Mouse (Mus musculus): ENCODE measurements around the gene Mcam.

DNA sequence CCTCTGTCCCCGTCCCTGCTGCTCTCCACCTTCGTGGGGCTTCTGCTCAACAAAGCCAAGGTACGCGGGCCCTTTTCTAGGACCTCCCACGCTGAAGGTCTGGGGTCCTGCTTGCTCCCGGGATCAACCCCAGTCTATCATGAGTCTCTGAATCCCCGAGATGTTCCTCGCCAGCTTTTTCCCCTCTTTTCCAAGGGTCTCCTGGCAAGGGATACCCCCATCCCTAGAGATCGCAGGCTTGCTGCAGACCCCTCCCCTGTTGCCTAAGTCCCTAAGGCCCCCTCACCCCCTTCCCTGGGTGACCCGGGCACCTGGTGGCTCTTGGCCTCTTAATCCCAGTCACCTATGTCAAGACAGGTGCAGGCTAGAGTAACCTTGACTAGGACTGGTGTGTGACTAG is 49.0 kb upstream of the Mcam start:
- TF ChIP-seq CTCF (IDR thresholded peaks at IDR 0.05; ENCODE audit: low read depth) (no peak), EP300 (IDR thresholded peaks at IDR 0.05; ENCODE audit: low read depth) (no peak)

Measured in liver, embryonic 14.5 days (tissue).